Mouse (Mus musculus) ES-E14 (cell line): ENCODE measurements at regions not wholly inside any gene's neighbourhood (a gene's known extent, or its start where the extent isn't known, plus 50 kb on each side); places are given as distances from the start of the nearest gene placed in this dataset.

Experiments
- CHD2 ChIP-seq: IDR thresholded peaks from 2 replicates; pipeline ENCODE4 v1.6.1; 2014; ENCODE audit warnings: mild to moderate bottlenecking, low read depth, low read length, inconsistent platforms
- HCFC1 ChIP-seq: IDR thresholded peaks from 2 replicates; pipeline ENCODE4 v1.6.1; 2012; ENCODE audit warnings: low read length, inconsistent platforms, borderline replicate concordance; ENCODE audit not compliant: insufficient read depth
- MAFK ChIP-seq: IDR thresholded peaks from 2 replicates; pipeline ENCODE4 v1.6.1; 2014; ENCODE audit warnings: mild to moderate bottlenecking, low read depth, low read length, inconsistent platforms; ENCODE audit not compliant: insufficient read depth
- ZNF384 ChIP-seq: IDR thresholded peaks from 2 replicates; pipeline ENCODE4 v1.6.1; 2012; ENCODE audit warnings: low read depth, low read length, inconsistent platforms

DNA sequence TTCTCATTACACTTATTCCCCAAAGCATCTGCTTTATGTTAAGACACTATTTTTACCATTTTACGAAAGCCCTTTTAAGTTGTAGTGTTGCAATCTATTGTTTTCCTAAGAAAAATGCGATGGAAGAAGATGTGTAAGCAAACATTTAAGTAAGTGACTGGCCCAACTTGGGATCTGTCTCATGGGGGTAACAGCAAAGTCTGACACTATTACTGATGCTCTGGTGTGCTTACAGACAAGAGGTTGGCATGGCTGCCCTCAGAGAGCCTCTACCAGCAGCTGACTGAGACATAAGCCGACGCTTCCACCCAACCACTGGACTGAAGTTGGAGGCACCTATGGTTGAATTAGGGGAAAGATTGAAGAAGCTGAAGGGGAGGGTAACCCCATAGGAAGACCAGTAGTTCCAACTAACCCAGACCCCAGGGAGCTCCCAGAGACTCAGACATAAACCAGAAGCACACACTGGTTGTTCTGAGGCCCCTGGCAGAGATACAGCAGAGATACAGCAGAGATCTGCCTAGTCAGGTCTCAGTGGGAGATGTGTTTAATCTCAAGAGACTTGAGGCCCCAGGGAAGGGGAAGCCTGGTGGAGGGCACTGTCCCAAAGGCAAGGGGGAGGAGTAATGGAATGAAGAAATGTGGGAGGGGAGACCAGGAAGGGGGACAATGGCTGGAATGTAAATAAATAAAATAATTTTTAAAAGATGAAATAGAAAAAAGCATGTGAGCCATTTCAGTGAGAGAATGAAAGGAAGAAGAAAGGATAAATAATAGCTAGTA, 499.0 kb upstream of the Mdga2 start:
- TF ChIP-seq ZNF384 (no peak), MAFK (no peak), CHD2 (no peak), HCFC1 (no peak)
